Mouse (Mus musculus) retina, embryonic 14.5 days (tissue): ENCODE measurements around the gene Arl16.

ENCODE experiments used
- DNase-seq: peaks from one replicate; pipeline ENCODE4 v3.0.0-alpha.2; 2015; ENCODE audit warnings: low spot score

Gene Arl16

DNA sequence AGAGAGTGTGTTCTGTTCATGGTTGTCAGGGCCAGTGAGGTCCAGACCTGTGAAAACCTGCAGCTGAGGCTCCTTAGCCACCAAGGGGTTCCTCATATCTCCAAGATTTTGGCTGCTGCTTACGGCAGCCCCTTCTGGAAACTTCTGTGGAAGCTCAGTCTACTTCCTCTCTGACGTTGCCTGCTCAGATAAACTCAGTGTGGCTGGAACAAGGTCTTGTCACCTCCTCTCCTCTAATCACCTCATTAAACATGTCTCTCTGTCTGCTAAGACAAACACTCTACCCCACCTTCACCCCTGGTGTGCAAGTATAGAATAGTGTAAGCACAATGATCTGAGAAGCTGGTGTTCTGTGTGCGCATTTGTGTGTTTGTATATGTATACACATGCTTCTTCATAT lies 21.9 kb downstream of the Arl16 start:
- DNase-seq = no peak

DNA sequence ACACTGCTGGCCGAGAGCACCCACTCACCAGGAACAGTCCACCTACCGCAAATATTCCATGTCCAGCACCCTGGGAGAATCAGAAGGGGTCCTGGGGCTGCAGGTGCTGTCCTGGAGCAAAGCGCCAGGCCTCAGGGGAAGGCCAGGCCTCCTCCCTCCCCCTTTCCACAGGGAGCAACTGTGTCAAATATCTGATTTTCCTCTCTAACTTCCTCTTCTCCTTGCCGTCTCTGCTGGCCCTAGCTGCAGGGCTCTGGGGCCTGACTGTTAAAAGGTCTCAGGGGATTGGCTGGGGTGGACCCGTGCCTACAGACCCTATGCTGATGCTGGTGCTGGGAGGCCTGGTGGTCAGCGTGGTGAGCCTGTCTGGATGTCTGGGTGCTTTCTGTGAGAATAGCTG lies 23.3 kb downstream of the Arl16 start:
- DNase-seq = no peak

DNA sequence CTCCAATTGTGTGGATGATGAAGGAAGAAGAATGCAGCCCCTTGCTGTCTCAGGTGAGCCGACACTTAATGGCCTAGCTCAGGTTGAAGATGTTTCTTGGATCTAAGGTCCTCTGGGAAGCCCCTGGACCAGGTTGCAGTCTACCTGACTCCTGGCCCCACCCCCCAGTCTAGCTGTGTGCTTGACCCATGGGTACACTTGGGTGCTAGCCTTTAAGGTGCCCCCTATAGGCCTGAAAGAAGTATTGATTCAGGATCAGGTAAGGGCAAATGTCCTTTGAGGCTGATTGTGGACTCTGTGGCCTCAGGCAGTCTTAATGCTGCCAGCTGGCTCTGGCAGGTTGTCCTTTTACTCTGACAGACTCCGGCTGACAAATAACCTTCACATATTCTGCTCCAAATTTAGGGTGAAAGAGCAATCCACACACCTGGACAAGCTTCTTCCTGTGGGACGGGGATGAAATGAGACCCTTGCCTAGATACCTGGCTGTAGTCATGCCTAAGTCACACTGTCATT lies 24.6 kb downstream of the Arl16 start:
- DNase-seq = no peak

DNA sequence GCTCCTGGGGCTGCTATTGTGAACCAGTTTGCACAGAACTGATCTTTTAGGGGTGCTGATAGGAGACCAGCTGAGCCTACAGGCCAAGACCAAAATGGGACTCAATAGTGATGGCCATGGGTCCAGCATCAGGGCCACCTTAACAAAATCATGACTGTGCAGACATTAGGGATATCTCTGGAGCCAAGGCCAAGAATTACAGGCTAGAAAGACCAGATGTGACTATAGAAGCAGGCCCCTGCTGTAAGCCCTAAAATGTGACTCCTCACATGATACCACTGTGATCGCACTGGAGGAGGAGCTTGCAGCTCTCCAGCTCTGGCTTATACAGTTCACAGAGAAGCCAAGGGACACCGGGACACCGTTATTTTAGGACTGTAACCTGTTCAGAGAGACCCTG lies 25.1 kb downstream of the Arl16 start, which contains the start of gene Tspan10:
Tspan10 (plus strand) TSS at position 301 of the 400 bp plus-strand sequence.
- no peak for DNase-seq

DNA sequence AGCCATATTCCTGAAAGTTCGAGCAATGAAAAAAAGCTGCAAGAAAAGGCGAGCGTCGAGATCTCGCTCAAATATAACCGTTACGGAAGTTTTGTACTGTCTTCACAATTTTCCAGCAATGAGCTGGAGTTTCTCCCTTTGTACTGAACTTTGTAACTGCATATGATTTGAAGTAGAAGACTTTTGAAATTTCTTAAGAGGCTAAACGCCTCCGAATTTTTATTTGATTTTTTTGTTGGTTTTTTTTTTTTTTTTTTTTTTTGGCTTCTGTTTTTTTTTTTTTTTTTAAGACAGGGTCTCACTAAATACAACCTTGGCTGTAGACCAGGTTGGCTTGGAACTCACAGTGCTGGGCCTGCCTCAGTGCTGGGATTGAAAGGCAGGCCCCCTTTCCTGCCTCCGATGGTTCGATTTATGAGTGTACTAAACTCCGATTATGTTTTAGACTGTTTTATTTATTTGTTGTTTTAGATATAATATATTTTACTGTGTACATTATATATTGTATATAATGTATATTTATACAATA lies 29.5 kb downstream of the Arl16 start:
- DNase-seq = no peak

DNA sequence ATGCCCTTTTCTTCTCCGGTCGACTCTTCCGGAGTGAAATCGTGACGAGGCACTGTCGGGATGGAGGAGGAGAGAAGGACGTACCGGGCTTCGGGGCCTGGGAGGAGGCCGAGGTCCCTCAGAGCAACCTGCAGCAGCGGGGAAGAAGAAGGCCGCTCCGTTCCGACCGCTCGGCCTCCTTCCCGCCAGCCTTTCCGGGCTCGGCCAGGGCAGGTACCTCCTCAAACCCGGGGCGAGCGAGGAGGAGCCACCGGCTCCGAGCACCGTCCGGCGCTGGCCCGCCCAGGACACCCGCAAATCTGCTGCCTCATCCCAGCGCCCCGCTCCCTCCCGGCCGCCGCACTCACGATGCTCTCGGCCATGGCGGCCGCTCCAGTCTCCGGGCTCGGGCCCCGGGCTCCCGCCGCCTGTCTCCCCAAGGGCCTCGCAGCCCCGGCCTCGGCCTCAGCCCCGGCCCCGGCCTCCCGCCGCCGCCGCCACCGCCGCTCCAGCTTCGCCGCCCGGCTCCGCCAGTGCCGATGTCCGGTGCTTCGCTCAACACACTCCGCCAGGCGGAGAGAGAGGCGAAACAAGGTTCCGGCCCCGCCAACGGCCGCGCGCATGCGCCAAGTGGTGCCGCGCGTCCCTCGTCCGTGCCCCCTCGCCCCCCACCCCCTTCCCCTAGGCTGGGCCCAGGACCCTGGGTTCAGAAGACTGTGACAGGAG lies 30.1 kb downstream of the Arl16 start, which contains the start of gene Nploc4:
Nploc4 (minus strand) TSS at position 557 of the 705 bp plus-strand sequence.
- peak; percentile 95 for DNase-seq

DNA sequence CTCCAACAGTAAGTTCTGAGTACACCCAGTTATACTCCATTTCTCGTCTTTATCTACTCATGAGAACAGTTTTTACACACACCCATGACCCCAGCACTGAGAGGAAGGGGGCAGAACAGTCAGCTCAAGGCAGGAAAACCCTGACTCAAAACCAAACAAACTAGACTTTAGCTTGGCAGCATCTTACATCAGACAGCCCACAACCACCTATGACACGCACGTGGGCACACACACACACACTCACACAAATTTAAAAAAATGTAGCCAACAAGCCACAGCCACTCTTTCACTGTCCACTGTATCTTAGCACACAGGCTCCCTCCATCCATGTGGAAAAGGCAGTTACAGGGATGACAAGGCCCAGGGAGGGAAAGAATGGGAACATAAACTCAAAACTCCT lies 40.7 kb downstream of the Arl16 start:
- DNase-seq = no peak

DNA sequence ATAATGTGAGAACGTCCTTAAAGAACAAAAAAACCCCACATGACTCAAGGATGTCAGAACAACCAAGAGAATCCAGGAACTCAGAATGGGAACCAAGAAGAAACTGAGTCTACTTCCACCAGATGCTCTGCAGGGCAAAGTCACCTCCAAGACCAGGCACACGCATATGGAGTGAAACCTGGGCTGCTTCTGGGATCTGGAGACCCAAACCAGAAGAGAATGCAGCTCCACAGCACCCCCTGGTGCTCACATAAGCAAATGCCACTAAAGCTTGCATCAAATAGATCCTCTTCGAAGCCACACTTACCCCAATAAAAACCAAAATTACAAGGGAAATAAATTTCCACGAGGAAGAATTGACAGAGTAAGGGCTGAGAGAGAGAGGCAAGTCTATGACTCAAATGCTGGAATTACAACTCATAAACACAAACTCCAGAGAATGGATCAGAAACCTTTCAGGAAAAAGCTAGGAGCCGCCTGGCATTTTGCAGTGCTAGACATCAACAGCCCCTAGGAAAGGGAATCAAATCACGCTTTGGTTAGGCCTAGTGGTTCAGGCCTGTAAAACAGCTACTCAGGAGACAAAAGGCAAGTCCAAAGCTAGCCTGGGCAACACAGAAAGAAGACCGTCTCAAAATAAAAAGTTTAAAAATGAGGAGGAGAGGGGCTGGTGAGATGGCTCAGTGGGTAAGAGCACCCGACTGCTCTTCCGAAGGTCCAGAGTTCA lies 43.7 kb downstream of the Arl16 start:
- DNase-seq = peak; percentile 83

DNA sequence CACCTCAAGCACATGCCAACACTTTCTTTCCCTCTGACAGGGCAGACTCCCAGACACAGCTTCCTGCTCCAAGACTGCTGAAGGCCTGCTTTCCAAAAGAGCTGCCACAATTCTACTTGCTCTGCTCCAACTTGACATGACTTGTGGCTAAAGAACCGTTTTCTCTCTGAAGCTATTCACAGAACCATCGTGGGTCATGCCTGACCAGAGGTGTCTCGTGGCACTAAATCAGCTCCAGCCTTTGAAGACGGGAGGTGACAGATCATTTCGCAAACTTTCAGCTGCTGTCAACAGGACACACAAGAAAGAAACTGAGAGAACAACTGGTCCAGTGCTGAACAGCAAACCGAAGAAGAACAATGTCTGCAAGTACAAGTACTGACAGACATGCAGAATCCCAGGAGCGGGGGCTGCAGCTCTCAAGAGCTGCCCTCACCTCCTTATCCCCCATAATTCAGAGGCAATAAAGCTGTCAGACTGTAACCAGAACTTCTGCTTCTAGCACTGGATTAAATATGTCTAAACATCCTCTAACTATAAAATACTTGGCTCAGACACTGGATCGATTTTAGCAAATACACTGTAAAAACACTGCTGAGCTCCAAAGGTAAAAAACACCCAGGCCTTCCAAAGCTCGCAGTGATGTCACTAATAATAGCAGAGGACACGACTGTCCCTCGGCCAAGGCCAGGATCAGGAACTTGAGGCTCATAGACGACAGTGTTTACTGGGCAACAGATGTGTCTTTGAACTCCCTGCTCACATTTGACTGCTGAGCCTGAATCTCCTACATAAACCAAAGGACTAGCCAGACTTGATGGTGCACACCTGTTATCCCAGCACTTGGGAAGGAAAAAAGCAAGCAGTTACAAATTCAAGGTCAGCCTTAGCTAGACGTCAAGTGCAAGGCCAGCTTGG lies 44.5 kb downstream of the Arl16 start:
- no peak for DNase-seq

DNA sequence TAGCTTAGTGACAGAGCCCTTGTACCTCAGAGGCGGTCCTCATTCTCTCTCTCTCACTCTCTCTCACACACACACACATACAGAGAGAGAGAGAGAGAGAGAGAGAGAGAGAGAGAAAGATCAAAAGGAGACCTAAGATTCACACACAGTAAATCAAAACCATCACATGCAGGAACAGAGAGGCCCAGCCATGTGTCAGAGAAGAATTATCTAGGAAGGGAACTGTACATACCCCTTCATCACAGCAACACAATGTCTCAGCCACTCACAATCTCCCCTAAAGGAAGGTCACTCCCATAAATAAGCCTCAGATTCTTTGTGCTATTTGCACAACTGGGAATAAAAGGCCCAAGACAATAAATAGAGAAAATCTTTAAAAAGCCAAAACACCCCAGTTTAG lies 48.8 kb downstream of the Arl16 start:
- no peak for DNase-seq

DNA sequence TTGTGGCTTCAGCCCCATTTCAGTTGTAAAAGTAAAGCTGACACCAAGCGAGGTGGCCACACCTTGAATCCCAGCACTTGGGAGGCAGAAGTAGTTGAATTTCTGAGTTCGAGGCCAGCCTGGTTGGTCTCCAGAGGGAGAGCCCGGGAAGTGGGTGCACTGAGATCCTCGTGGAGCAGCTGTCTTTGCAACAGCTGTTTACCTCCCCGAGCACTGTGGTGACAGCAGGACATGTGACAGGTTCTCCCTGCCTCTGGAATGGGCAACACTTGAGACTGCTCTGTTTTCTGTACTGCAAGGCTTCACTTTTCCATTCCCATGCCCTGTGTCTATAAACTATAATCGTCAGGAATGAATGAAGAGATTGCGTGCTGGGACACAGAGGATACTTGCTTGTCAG lies 49.6 kb downstream of the Arl16 start:
- no peak for DNase-seq
